ENCODE assay signal across 14 mouse cellular contexts in the genomic region with DNA sequence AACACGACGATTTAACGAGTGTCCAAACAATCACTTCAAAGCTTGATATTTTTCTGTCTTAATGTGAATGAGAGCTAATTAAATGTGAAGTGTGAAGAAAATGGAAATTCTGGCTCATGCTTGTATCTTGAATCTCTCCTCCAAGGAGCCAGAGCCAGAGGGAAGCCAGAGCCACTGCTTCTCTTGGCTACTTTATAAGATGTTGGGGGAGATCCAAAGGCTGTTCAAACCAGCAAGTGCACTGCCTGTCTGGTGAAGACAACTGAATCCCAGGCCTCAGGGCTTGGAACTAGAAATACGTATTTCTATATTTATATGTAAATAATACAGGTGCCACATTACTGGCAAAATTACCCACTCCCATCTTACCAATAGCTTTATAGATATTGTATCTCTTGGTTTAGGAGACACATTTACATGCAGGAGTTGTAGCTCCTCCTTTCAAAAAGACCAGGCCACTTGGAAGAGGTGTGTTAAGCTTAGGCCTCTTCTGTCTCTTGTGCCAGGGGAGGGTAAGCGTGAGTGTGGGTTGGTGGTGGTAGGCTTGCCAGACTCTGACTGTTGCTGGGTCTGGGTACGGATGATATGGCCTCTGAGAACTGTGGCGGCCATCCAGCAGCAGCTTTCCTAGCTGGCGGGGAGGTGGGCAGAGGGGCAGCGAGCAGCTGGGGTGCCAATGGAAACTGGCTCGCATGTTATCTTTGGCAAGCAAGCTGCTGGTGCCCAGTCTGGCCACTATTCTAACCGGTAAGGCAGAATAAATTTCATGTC.
A peak's percentile ranks its signal among the peaks of the same experiment; 100 is the strongest.
DNase-seq lines count a peak whose midpoint lies in the region; ATAC-seq and TF ChIP-seq lines count a peak whose summit lies in the region.
"Had no signal": no experiment of that assay in that cellular context is flagged by ENCODE, and none has a peak within 500 bp of the region (broad histone marks: within the 10 kb centered on the region; RNA-seq: fewer than 3 reads in every experiment).

No protein-coding gene starts in this region.

- no peak for TF ChIP-seq POLR2A in cerebellum, adult 2 months (IDR thresholded peaks at IDR 0.05; ENCODE audit: borderline replicate concordance, insufficient read depth, low read length)

- H3K27ac ChIP-seq in cerebellum, adult 2 months (ENCODE audit: insufficient read depth, low read length), result peak overlapping the region; percentile 64
- H3K27ac ChIP-seq in forebrain, postnatal 0 days (ENCODE audit: low read depth, low read length), result no peak overlapping the region
- H3K27ac ChIP-seq: liver, embryonic 12.5 days; stomach, postnatal 0 days had no signal

- no peak overlapping the region for H3K4me3 ChIP-seq in cerebellum, adult 2 months (replicated peaks; ENCODE audit: insufficient read depth, low read depth, low read length)
- H3K4me3 ChIP-seq in forebrain, postnatal 0 days (ENCODE audit: low read depth, low read length), result no peak overlapping the region
- H3K4me3 ChIP-seq: liver, embryonic 12.5 days had no signal

- no peaks in the 10 kb centered on the region for H3K36me3 ChIP-seq in forebrain, postnatal 0 days (ENCODE audit: insufficient read depth)

- no peak overlapping the region for H3K4me2 ChIP-seq in forebrain, postnatal 0 days (ENCODE audit: low read depth)
- H3K4me2 ChIP-seq: liver, embryonic 12.5 days had no signal

- 20% methylated on average over 11 of the region's 11 CpGs for WGBS in cerebellum, adult 2 months
- WGBS in forebrain, postnatal 0 days, result 37% methylated on average over 11 of the region's 11 CpGs

- peaks cover 14% of the 10 kb centered on the region for H3K4me1 ChIP-seq in cerebellum, adult 2 months (ENCODE audit: control insufficient read depth, insufficient read depth, low read length)
- peaks cover 10% of the 10 kb centered on the region; the same call in 1 of the 2 replicates for H3K4me1 ChIP-seq in forebrain, postnatal 0 days (ENCODE audit: insufficient read depth)
- H3K4me1 ChIP-seq: liver, embryonic 12.5 days had no signal

- H3K9ac ChIP-seq in forebrain, postnatal 0 days, result no peak overlapping the region
- H3K9ac ChIP-seq: liver, embryonic 12.5 days had no signal

- no peaks in the 10 kb centered on the region for H3K9me3 ChIP-seq in forebrain, postnatal 0 days (ENCODE audit: low read length)
- H3K9me3 ChIP-seq: liver, embryonic 12.5 days had no signal

- ATAC-seq in forebrain, postnatal 0 days, result peak; percentile 53
- ATAC-seq in activated CD4-positive, CD25-positive, alpha-beta regulatory T cell, adult 4 months, result no peak
- no peak for ATAC-seq in frontal cortex, adult (ENCODE audit: low TSS enrichment)
- ATAC-seq: liver, embryonic 12.5 days; Patski had no signal

- no peaks in the 10 kb centered on the region for H3K27me3 ChIP-seq in cerebellum, adult 2 months (ENCODE audit: control insufficient read depth, insufficient read depth, low read length)
- peaks cover 5% of the 10 kb centered on the region; the same call in 1 of the 2 replicates for H3K27me3 ChIP-seq in forebrain, postnatal 0 days (ENCODE audit: insufficient read depth, low read length)
- H3K27me3 ChIP-seq: liver, embryonic 12.5 days had no signal

- DNase-seq in layer of hippocampus, postnatal 10 days (ENCODE audit: low spot score in 2 of 2), result peak; percentile 22 to 45
- no peak for DNase-seq in layer of hippocampus, adult 8-10 months (ENCODE audit: low spot score in 2 of 2)
- peak; percentile 42 for DNase-seq in brain, embryonic 18.5 days (ENCODE audit: low read depth, low spot score)
- peak; percentile 68 to 76 for DNase-seq in cerebellum, adult 2 months
- DNase-seq in forebrain, postnatal 0 days, result peak; percentile 66
- DNase-seq in spleen, postnatal 14 days (ENCODE audit: low spot score in 2 of 2), result no peak
- DNase-seq: adrenal gland, adult 2 months; gastrocnemius, postnatal 25 days; right cerebral cortex, postnatal 14 days had no signal

- TF ChIP-seq CTCF in cerebellum, adult 2 months (IDR thresholded peaks at IDR 0.05; ENCODE audit: borderline replicate concordance, insufficient read depth, low read depth, low read length), result no peak
- TF ChIP-seq CTCF in forebrain, postnatal 0 days (IDR thresholded peaks at IDR 0.05; ENCODE audit: low read depth), result no peak

Comparison
In these comparisons a context has a peak if more than half of its experiments do, and no peak if none do; other contexts are left out.
1. DNase-seq: peak in layer of hippocampus, postnatal 10 days (2 of 2), brain, embryonic 18.5 days (single experiment), cerebellum, adult 2 months (2 of 2) and forebrain, postnatal 0 days (single experiment); none in layer of hippocampus, adult 8-10 months (0 of 2) and spleen, postnatal 14 days (0 of 2).